Mouse (Mus musculus): ENCODE measurements around the gene Ampd1. TPM values are rescaled to one million over a fixed set of nuclear protein-coding genes. Genes with fewer than 3 reads are reported as not detected.
"Not testable (repeated sequence)": the region's sequence is repeated elsewhere in the genome, so short reads cannot be mapped to it uniquely, and the experiment has no call there.

Ampd1 gene
- polyA plus RNA-seq, 1 experiment from 2014 or later: not detected

GRCm38 (mm10) chr3:103112216-103112615 lies 38.4 kb downstream of the Ampd1 start:
- Histone ChIP-seq H3K27ac (no peak overlapping the region), H3K36me3 (no peaks in the 10 kb centered on the region), H3K4me2 (replicated peaks) (no peak overlapping the region), H3K9ac (no peak overlapping the region), H3K9me3 (replicated peaks) (no peaks in the 10 kb centered on the region), H3K4me1 (no peaks in the 10 kb centered on the region), H3K4me3 (no peak overlapping the region), H3K27me3 (peaks cover 4% of the 10 kb centered on the region; the same call in 1 of the 2 replicates)
- ATAC-seq (ENCODE audit: low FRiP score): no peak
- 74% methylated on average over 5 of the region's 5 CpGs for WGBS

GRCm38 (mm10) chr3:103123636-103124035 lies 49.8 kb downstream of the Ampd1 start:
- no peaks in the 10 kb centered on the region for H3K27me3 ChIP-seq
- 80% methylated on average over 3 of the region's 3 CpGs for WGBS
- no peak overlapping the region for H3K9ac ChIP-seq
- H3K27ac ChIP-seq: no peak overlapping the region
- ATAC-seq (ENCODE audit: low FRiP score): no peak
- no peak overlapping the region for H3K4me2 ChIP-seq (replicated peaks)
- no peak overlapping the region for H3K4me3 ChIP-seq
- peaks cover 8% of the 10 kb centered on the region for H3K4me1 ChIP-seq
- H3K9me3 ChIP-seq (replicated peaks): no peaks in the 10 kb centered on the region
- H3K36me3 ChIP-seq: no peaks in the 10 kb centered on the region

GRCm38 (mm10) chr3:103126138-103126537 lies 52.3 kb downstream of the Ampd1 start:
- H3K4me3 ChIP-seq: no peak overlapping the region
- ATAC-seq (ENCODE audit: low FRiP score): no peak
- H3K9ac ChIP-seq: no peak overlapping the region
- no peak overlapping the region for H3K27ac ChIP-seq
- H3K36me3 ChIP-seq: no peaks in the 10 kb centered on the region
- no peak overlapping the region for H3K4me2 ChIP-seq (replicated peaks)
- H3K27me3 ChIP-seq: no peaks in the 10 kb centered on the region
- H3K9me3 ChIP-seq (replicated peaks): no peaks in the 10 kb centered on the region
- peaks cover 14% of the 10 kb centered on the region for H3K4me1 ChIP-seq
- WGBS: 85% methylated on average over 3 of the region's 3 CpGs

- no peak overlapping the region for H3K27ac ChIP-seq
- no peak overlapping the region for H3K4me3 ChIP-seq
- H3K36me3 ChIP-seq: no peaks in the 10 kb centered on the region
- no peak overlapping the region for H3K9ac ChIP-seq
- no peaks in the 10 kb centered on the region for H3K27me3 ChIP-seq
- ATAC-seq (ENCODE audit: low FRiP score): peak; percentile 38; the same call in 1 of the 2 replicates
- no peak overlapping the region for H3K4me2 ChIP-seq (replicated peaks)
- 21% methylated on average over 2 of the region's 2 CpGs for WGBS
- no peaks in the 10 kb centered on the region for H3K9me3 ChIP-seq (replicated peaks)
- H3K4me1 ChIP-seq: peaks cover 14% of the 10 kb centered on the region
These were observed 53.4 kb downstream of the Ampd1 start for GRCm38 (mm10) chr3:103127177-103127576.

- Histone ChIP-seq H3K36me3 (no peaks in the 10 kb centered on the region), H3K4me1 (peaks cover 14% of the 10 kb centered on the region), H3K27me3 (no peaks in the 10 kb centered on the region), H3K4me3 (no peak overlapping the region), H3K9ac (no peak overlapping the region), H3K4me2 (replicated peaks) (no peak overlapping the region), H3K9me3 (replicated peaks) (no peaks in the 10 kb centered on the region), H3K27ac (no peak overlapping the region)
- 63% methylated on average over 5 of the region's 5 CpGs for WGBS
- no peak for ATAC-seq (ENCODE audit: low FRiP score)
These were observed 53.9 kb downstream of the Ampd1 start for GRCm38 (mm10) chr3:103127721-103128120.

- no peak for ATAC-seq (ENCODE audit: low FRiP score)
- H3K4me1 ChIP-seq: peaks cover 14% of the 10 kb centered on the region
These were observed 54.4 kb downstream of the Ampd1 start for GRCm38 (mm10) chr3:103128251-103128650.

GRCm38 (mm10) chr3:103129367-103130159 lies 55.7 kb downstream of the Ampd1 start:
- H3K9me3 ChIP-seq (replicated peaks): no peaks in the 10 kb centered on the region
- ATAC-seq (ENCODE audit: low FRiP score): no peak
- 0 out of 2 replicates have a peak overlapping the region, but pooled peaks have one; percentile 35 for H3K27ac ChIP-seq
- H3K9ac ChIP-seq: no peak overlapping the region
- H3K4me3 ChIP-seq: no peak overlapping the region
- peaks cover 14% of the 10 kb centered on the region for H3K4me1 ChIP-seq
- no peaks in the 10 kb centered on the region for H3K27me3 ChIP-seq
- 84% methylated on average over 8 of the region's 8 CpGs for WGBS
- H3K4me2 ChIP-seq (replicated peaks): no peak overlapping the region
- H3K36me3 ChIP-seq: no peaks in the 10 kb centered on the region

More at GRCm38 (mm10) chr3:103128251-103128650, 54.4 kb downstream of the Ampd1 start:
- Histone ChIP-seq H3K36me3 (no peaks in the 10 kb centered on the region), H3K27me3 (no peaks in the 10 kb centered on the region), H3K4me2 (replicated peaks) (no peak overlapping the region), H3K27ac (no peak overlapping the region), H3K9me3 (replicated peaks) (no peaks in the 10 kb centered on the region), H3K4me3 (no peak overlapping the region), H3K9ac (no peak overlapping the region)
- WGBS: 40% methylated on average over 4 of the region's 4 CpGs

- no peak overlapping the region for H3K4me3 ChIP-seq
- H3K4me1 ChIP-seq: peaks cover 14% of the 10 kb centered on the region
- WGBS: 50% methylated on average over 6 of the region's 6 CpGs
- peak overlapping the region; percentile 35 for H3K27ac ChIP-seq
- no peak overlapping the region for H3K4me2 ChIP-seq (replicated peaks)
- H3K9ac ChIP-seq: no peak overlapping the region
- no peaks in the 10 kb centered on the region for H3K27me3 ChIP-seq
- ATAC-seq (ENCODE audit: low FRiP score): 0 out of 2 replicates have a peak, but pooled peaks have one; percentile 40
- H3K9me3 ChIP-seq (replicated peaks): no peaks in the 10 kb centered on the region
- no peaks in the 10 kb centered on the region for H3K36me3 ChIP-seq
These were observed 56.5 kb downstream of the Ampd1 start for GRCm38 (mm10) chr3:103130236-103130751.

GRCm38 (mm10) chr3:103133098-103133497 lies 59.3 kb downstream of the Ampd1 start:
- ATAC-seq (ENCODE audit: low FRiP score): no peak
- 92% methylated on average over 10 of the region's 10 CpGs for WGBS
- Histone ChIP-seq H3K9me3 (replicated peaks) (no peaks in the 10 kb centered on the region), H3K27me3 (no peaks in the 10 kb centered on the region), H3K27ac (no peak overlapping the region), H3K4me2 (replicated peaks) (no peak overlapping the region), H3K36me3 (no peaks in the 10 kb centered on the region), H3K4me3 (no peak overlapping the region), H3K4me1 (peaks cover 6% of the 10 kb centered on the region), H3K9ac (no peak overlapping the region)

GRCm38 (mm10) chr3:103136414-103137077 lies 62.7 kb downstream of the Ampd1 start:
- Histone ChIP-seq H3K36me3 (no peaks in the 10 kb centered on the region), H3K27ac (no peak overlapping the region), H3K9ac (no peak overlapping the region), H3K4me3 (no peak overlapping the region), H3K27me3 (no peaks in the 10 kb centered on the region), H3K4me2 (replicated peaks) (no peak overlapping the region), H3K9me3 (replicated peaks) (no peaks in the 10 kb centered on the region), H3K4me1 (no peaks in the 10 kb centered on the region)
- ATAC-seq (ENCODE audit: low FRiP score): no peak
- WGBS: 86% methylated on average over 4 of the region's 4 CpGs

GRCm38 (mm10) chr3:103139047-103139446 lies 65.2 kb downstream of the Ampd1 start:
- Histone ChIP-seq H3K9me3 (replicated peaks) (no peaks in the 10 kb centered on the region), H3K4me3 (no peak overlapping the region), H3K9ac (no peak overlapping the region), H3K27me3 (no peaks in the 10 kb centered on the region), H3K27ac (no peak overlapping the region), H3K4me2 (replicated peaks) (no peak overlapping the region), H3K36me3 (no peaks in the 10 kb centered on the region), H3K4me1 (no peaks in the 10 kb centered on the region)
- 76% methylated on average over 8 of the region's 8 CpGs for whole genome bisulfite sequencing
- no peak for ATAC-seq (ENCODE audit: low FRiP score)

GRCm38 (mm10) chr3:103140095-103140838 lies 66.5 kb downstream of the Ampd1 start:
- not testable (repeated sequence) for H3K9ac ChIP-seq; H3K36me3 ChIP-seq; H3K27ac ChIP-seq; H3K4me3 ChIP-seq; H3K27me3 ChIP-seq; ATAC-seq (ENCODE audit: low FRiP score); H3K4me1 ChIP-seq; H3K9me3 ChIP-seq (replicated peaks); H3K4me2 ChIP-seq (replicated peaks)
- WGBS: 73% methylated on average over 11 of the region's 11 CpGs

All from hindbrain, embryonic 12.5 days (tissue).